Mouse (Mus musculus) myocyte (in vitro differentiated cells): ENCODE data around the gene Gm20388. TPM values are rescaled to one million over a fixed set of nuclear protein-coding genes. Genes with fewer than 3 reads are reported as not detected.

Experiments used
- H3K27me3 ChIP-seq: one replicate; pipeline ENCODE4 v1.6.1; 2011; ENCODE audit not compliant: control insufficient read depth, insufficient read depth, insufficient read length
- H3K36me3 ChIP-seq: one replicate; pipeline ENCODE4 v1.6.1; 2011; ENCODE audit not compliant: control insufficient read depth, insufficient read depth
- H3K4me2 ChIP-seq: one replicate; pipeline ENCODE4 v1.6.1; 2011; ENCODE audit warnings: low read depth, control low read depth
- H3K4me3 ChIP-seq: one replicate; pipeline ENCODE4 v1.5.1; 2011; ENCODE audit warnings: mild to moderate bottlenecking, control low read depth, moderate library complexity
- H3K79me2 ChIP-seq: one replicate; pipeline ENCODE4 v1.6.1; 2011; ENCODE audit not compliant: control insufficient read depth, insufficient read depth
- H3ac ChIP-seq: one replicate; pipeline ENCODE4 v1.6.1; 2011; ENCODE audit not compliant: control insufficient read depth, insufficient read length
- CEBPB ChIP-seq: IDR thresholded peaks from 2 replicates; pipeline ENCODE4 v1.6.1; 2011; ENCODE audit warnings: mild to moderate bottlenecking, moderate library complexity; ENCODE audit not compliant: poor library complexity, insufficient read depth, severe bottlenecking
- E2F4 ChIP-seq: IDR thresholded peaks from one replicate; pipeline ENCODE4 v1.6.1; 2011; ENCODE audit warnings: mild to moderate bottlenecking, control low read depth, moderate library complexity; ENCODE audit not compliant: insufficient read depth
- MAX ChIP-seq: IDR thresholded peaks from one replicate; pipeline ENCODE4 v1.6.1; 2011; ENCODE audit warnings: low read depth, mild to moderate bottlenecking, control low read depth
- MYOD1 ChIP-seq, 3 experiments: IDR thresholded peaks; one replicate each; pipeline ENCODE4 v1.6.1; 2011; ENCODE audit warnings: control low read depth in 2 of 3, low read depth in 2 of 3, mild to moderate bottlenecking in 2 of 3, moderate library complexity in 1 of 3; ENCODE audit not compliant: insufficient read length in 2 of 3, control insufficient read depth in 1 of 3
- MYOG ChIP-seq, 3 experiments: IDR thresholded peaks; one replicate each; pipeline ENCODE4 v1.6.1; 2011; ENCODE audit warnings: control low read depth in 2 of 3, low read depth in 2 of 3, mild to moderate bottlenecking in 2 of 3; ENCODE audit not compliant: insufficient read length in 2 of 3, control insufficient read depth in 1 of 3, insufficient read depth in 1 of 3
- POLR2A ChIP-seq: IDR thresholded peaks from one replicate; pipeline ENCODE4 v1.6.1; 2011; ENCODE audit warnings: low read depth, mild to moderate bottlenecking, control low read depth, moderate library complexity; ENCODE audit not compliant: insufficient read length
- POLR2AphosphoS2 ChIP-seq: IDR thresholded peaks from one replicate; pipeline ENCODE4 v1.6.1; 2011; ENCODE audit warnings: low read depth, control low read depth; ENCODE audit not compliant: insufficient read length
- REST ChIP-seq: IDR thresholded peaks from one replicate; pipeline ENCODE4 v1.6.1; 2011; ENCODE audit warnings: mild to moderate bottlenecking, control low read depth, moderate library complexity; ENCODE audit not compliant: insufficient read depth, insufficient read length
- SRF ChIP-seq: IDR thresholded peaks from one replicate; pipeline ENCODE4 v1.6.1; 2011; ENCODE audit warnings: low read depth; ENCODE audit not compliant: control insufficient read depth, insufficient read length
- TCF12 ChIP-seq: IDR thresholded peaks from one replicate; pipeline ENCODE4 v1.6.1; 2011; ENCODE audit warnings: mild to moderate bottlenecking, control low read depth; ENCODE audit not compliant: poor library complexity, insufficient read depth, severe bottlenecking
- TCF3 ChIP-seq: IDR thresholded peaks from one replicate; pipeline ENCODE4 v1.6.1; 2011; ENCODE audit warnings: low read depth, control low read depth; ENCODE audit not compliant: insufficient read length
- USF1 ChIP-seq: IDR thresholded peaks from one replicate; pipeline ENCODE4 v1.6.1; 2011; ENCODE audit warnings: low read depth, mild to moderate bottlenecking, control low read depth, moderate library complexity
- polyA plus RNA-seq: library from polyadenylated mRNA; unstranded; fragments of >200 nt; fragmentation: generic; extraction: Trizol; gene quantifications from one replicate; pipeline ENCODE4 v1.2.1, GENCODE M21; 2012; ENCODE audit warnings: missing spikeins

Gene Gm20388
- polyA plus RNA-seq, 1 experiment = 15.3 TPM

GRCm38 (mm10) chr8:120314932-120315331 lies 404.3 kb downstream of the Gm20388 start:
- Histone ChIP-seq H3K36me3 (no peaks in the 10 kb centered on the region), H3K4me2 (no peak overlapping the region), H3K79me2 (peaks cover 7% of the 10 kb centered on the region), H3K27me3 (no peaks in the 10 kb centered on the region), H3ac (no peak overlapping the region), H3K4me3 (no peak overlapping the region)
- TF ChIP-seq SRF (no peak), MYOD1 (IDR thresholded peaks at IDR 0.05; ENCODE audit: control insufficient read depth in 1 of 3, insufficient read length in 2 of 3, low read depth in 2 of 3) (no peak)

- Histone ChIP-seq H3K4me2 (no peak overlapping the region), H3K36me3 (no peaks in the 10 kb centered on the region), H3K27me3 (no peaks in the 10 kb centered on the region), H3K79me2 (peaks cover 6% of the 10 kb centered on the region), H3K4me3 (no peak overlapping the region), H3ac (no peak overlapping the region)
- TF ChIP-seq MYOG (IDR thresholded peaks at IDR 0.05; ENCODE audit: control insufficient read depth in 1 of 3, insufficient read depth in 1 of 3, insufficient read length in 2 of 3, low read depth in 2 of 3) (no peak), TCF12 (no peak), USF1 (no peak), CEBPB (no peak), REST (no peak), MYOD1 (IDR thresholded peaks at IDR 0.05; ENCODE audit: control insufficient read depth in 1 of 3, insufficient read length in 2 of 3, low read depth in 2 of 3) (no peak), TCF3 (no peak), POLR2AphosphoS2 (no peak), E2F4 (no peak), POLR2A (no peak), MAX (no peak), SRF (no peak)
Measured at GRCm38 (mm10) chr8:120315644-120316043, 405.0 kb downstream of the Gm20388 start.

GRCm38 (mm10) chr8:120316707-120317106 lies 406.1 kb downstream of the Gm20388 start:
- no peaks in the 10 kb centered on the region for H3K27me3 ChIP-seq
- no peak overlapping the region for H3ac ChIP-seq
- peak overlapping the region; percentile 8 for H3K4me3 ChIP-seq
- peak overlapping the region; percentile 72 for H3K4me2 ChIP-seq
- no peaks in the 10 kb centered on the region for H3K36me3 ChIP-seq
- peaks cover 6% of the 10 kb centered on the region for H3K79me2 ChIP-seq
- TF ChIP-seq E2F4 (no peak), POLR2A (no peak), MYOD1 (IDR thresholded peaks at IDR 0.05; ENCODE audit: control insufficient read depth in 1 of 3, insufficient read length in 2 of 3, low read depth in 2 of 3) (no peak), MYOG (IDR thresholded peaks at IDR 0.05; ENCODE audit: control insufficient read depth in 1 of 3, insufficient read depth in 1 of 3, insufficient read length in 2 of 3, low read depth in 2 of 3) (no peak), MAX (no peak)

- Histone ChIP-seq H3K4me3 (peak overlapping the region; percentile 8), H3K4me2 (peak overlapping the region; percentile 72), H3K36me3 (no peaks in the 10 kb centered on the region), H3K27me3 (no peaks in the 10 kb centered on the region), H3ac (no peak overlapping the region), H3K79me2 (peaks cover 6% of the 10 kb centered on the region)
- TF ChIP-seq MYOG (IDR thresholded peaks at IDR 0.05; ENCODE audit: control insufficient read depth in 1 of 3, insufficient read depth in 1 of 3, insufficient read length in 2 of 3, low read depth in 2 of 3) (peak in 1 of 3 experiments; percentile 56), TCF3 (no peak), POLR2AphosphoS2 (no peak), SRF (no peak), REST (no peak), TCF12 (no peak), MYOD1 (IDR thresholded peaks at IDR 0.05; ENCODE audit: control insufficient read depth in 1 of 3, insufficient read length in 2 of 3, low read depth in 2 of 3) (peak in 2 of 3 experiments; percentile 14 to 16), USF1 (no peak), POLR2A (no peak), CEBPB (no peak), MAX (no peak)
Measured at GRCm38 (mm10) chr8:120317118-120317824, 406.6 kb downstream of the Gm20388 start.

- Histone ChIP-seq H3K4me2 (peak overlapping the region; percentile 72), H3K79me2 (peaks cover 6% of the 10 kb centered on the region), H3ac (no peak overlapping the region), H3K27me3 (no peaks in the 10 kb centered on the region), H3K4me3 (peak overlapping the region; percentile 8), H3K36me3 (no peaks in the 10 kb centered on the region)
- TF ChIP-seq POLR2AphosphoS2 (no peak), SRF (peak; percentile 19), MYOD1 (IDR thresholded peaks at IDR 0.05; ENCODE audit: control insufficient read depth in 1 of 3, insufficient read length in 2 of 3, low read depth in 2 of 3) (peak in 1 of 3 experiments; percentile 25), MYOG (IDR thresholded peaks at IDR 0.05; ENCODE audit: control insufficient read depth in 1 of 3, insufficient read depth in 1 of 3, insufficient read length in 2 of 3, low read depth in 2 of 3) (peak in 1 of 3 experiments; percentile 28)
Measured at GRCm38 (mm10) chr8:120318476-120318991, 407.9 kb downstream of the Gm20388 start.
